ENCODE assay signal across 11 mouse cellular contexts in the genomic region with DNA sequence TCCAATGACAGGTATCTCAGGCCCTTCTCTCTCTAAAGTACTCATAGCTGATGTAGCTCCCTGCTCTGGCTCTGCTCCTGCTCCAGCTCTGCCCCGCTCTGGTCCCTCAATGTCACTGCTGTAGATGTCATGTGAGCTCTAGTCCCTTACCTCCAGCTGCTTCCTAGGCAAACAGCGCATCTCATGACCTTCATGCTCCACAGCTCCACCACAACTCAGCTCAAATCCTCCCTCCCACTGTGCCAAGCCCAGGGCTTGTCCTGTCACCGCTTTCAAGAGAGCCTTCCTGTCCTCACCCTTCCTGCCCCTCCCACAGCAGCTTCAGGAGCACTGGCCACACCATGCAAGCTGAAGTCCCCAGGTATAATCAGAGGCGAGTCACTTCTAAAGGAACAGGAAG. TPM values are rescaled to one million over a fixed set of nuclear protein-coding genes. Genes with fewer than 3 reads are reported as not detected.
DNase-seq lines count a peak whose midpoint lies in the region; ATAC-seq and TF ChIP-seq lines count a peak whose summit lies in the region.
"Had no signal": no experiment of that assay in that cellular context is flagged by ENCODE, and none has a peak within 500 bp of the region (broad histone marks: within the 10 kb centered on the region; RNA-seq: fewer than 3 reads in every experiment).

No protein-coding gene starts in this region.

- intact Hi-C loops in heart, postnatal 36 days (cut with DNase I): no loop called here

- no peaks in the 10 kb centered on the region for H3K9me3 ChIP-seq in E14TG2a.4 (ENCODE audit: low read length)
- H3K9me3 ChIP-seq: heart, embryonic 13.5 days had no signal

- no peaks in the 10 kb centered on the region for H3K27me3 ChIP-seq in E14TG2a.4 (ENCODE audit: insufficient read depth, low read length)
- H3K27me3 ChIP-seq: heart, embryonic 13.5 days had no signal

- peaks cover 97% of the 10 kb centered on the region for H3K4me1 ChIP-seq in E14TG2a.4 (replicated peaks; ENCODE audit: low read depth, low read length)

- no peak for TF ChIP-seq CTCF in E14TG2a.4 (conservative IDR thresholded peaks at IDR 0.05; ENCODE audit: low read length)

- peaks cover 39% of the 10 kb centered on the region for H3K36me3 ChIP-seq in E14TG2a.4 (ENCODE audit: insufficient read depth, low read length)
- H3K36me3 ChIP-seq: heart, embryonic 13.5 days had no signal

- no peak for ATAC-seq in frontal cortex, adult (ENCODE audit: low TSS enrichment)
- ATAC-seq: inflammation-experienced regulatory T-cells, adult 6 months had no signal

- peak overlapping the region; percentile 35 for H3K4me3 ChIP-seq in E14TG2a.4 (replicated peaks; ENCODE audit: low read length)
- H3K4me3 ChIP-seq: heart, embryonic 13.5 days had no signal

- DNase-seq in cerebellum, adult 9-11 months: peak; percentile 60
- no peak for DNase-seq in cerebellum, adult 11-12 months
- peak; percentile 25 for DNase-seq in heart, postnatal 4 days
- DNase-seq in heart, postnatal 36 days: no peak
- DNase-seq in liver: peak; percentile 56
- DNase-seq in spleen, adult 18-20 months: no peak
- DNase-seq: lung, embryonic 14.5 days had no signal

RNA-seq across cellular contexts. Expression of gene Tbc1d24, which starts 5.6 kb away (rescaled TPM):
- 10 to 100 TPM in 1 of 2 experiments, 1 to 10 TPM in 1; 9.6 to 10.9 TPM for total RNA-seq in heart, postnatal 4 days (2021)
- total RNA-seq in heart, postnatal 36 days (2021): 1 to 10 TPM; 8.4 to 9.4 TPM

RNA-seq across cellular contexts. Expression of gene Ntn3, which starts 9.6 kb away (rescaled TPM):
- total RNA-seq in heart, postnatal 4 days (2021): 1 to 10 TPM; 2.3 to 2.4 TPM
- total RNA-seq in heart, postnatal 36 days (2021): under 1 TPM; 0.58 to 0.68 TPM

RNA-seq across cellular contexts. Expression of gene Tedc2, which starts 20.9 kb away (rescaled TPM):
- total RNA-seq in heart, postnatal 4 days (2021): 1 to 10 TPM; 4.2 to 5.1 TPM
- 1 to 10 TPM; 2.1 to 3.2 TPM for total RNA-seq in heart, postnatal 36 days (2021)

RNA-seq across cellular contexts. Expression of gene Atp6v0c, which starts 30.2 kb away (rescaled TPM):
- total RNA-seq in heart, postnatal 4 days (2021): 100 to 1,000 TPM; 291 to 298 TPM
- total RNA-seq in heart, postnatal 36 days (2021): 100 to 1,000 TPM; 227 to 247 TPM

RNA-seq across cellular contexts. Expression of gene Amdhd2, which starts 36.2 kb away (rescaled TPM):
- total RNA-seq in heart, postnatal 4 days (2021): 10 to 100 TPM; 19.5 to 19.6 TPM
- total RNA-seq in heart, postnatal 36 days (2021): 10 to 100 TPM; 10.8 to 15.0 TPM

Comparison
In these comparisons a context has a peak if more than half of its experiments do, and no peak if none do; other contexts are left out.
1. DNase-seq: peak in cerebellum, adult 9-11 months (single experiment), heart, postnatal 4 days (single experiment) and liver (single experiment); none in cerebellum, adult 11-12 months (single experiment), heart, postnatal 36 days (0 of 2) and spleen, adult 18-20 months (0 of 2).